Mouse (Mus musculus): ENCODE results near the gene Slc30a7. TPM values are rescaled to one million over a fixed set of nuclear protein-coding genes. Genes with fewer than 3 reads are reported as not detected.

Gene Slc30a7
- polyA plus RNA-seq, 1 experiment: 7.8 TPM

- TF ChIP-seq CTCF (IDR thresholded peaks at IDR 0.05; ENCODE audit: extremely low read depth, insufficient read depth, insufficient read length, insufficient replicate concordance): no peak
- TF ChIP-seq POLR2A (IDR thresholded peaks at IDR 0.05; ENCODE audit: low read depth, low read length): no peak
- Histone ChIP-seq H3K27ac (ENCODE audit: insufficient read depth, low read length) (no peak overlapping the region), H3K27me3 (ENCODE audit: control insufficient read depth, insufficient read depth, low read length) (no peaks in the 10 kb centered on the region), H3K4me3 (ENCODE audit: extremely low read depth, insufficient read depth, insufficient read length) (no peak overlapping the region), H3K36me3 (ENCODE audit: control insufficient read depth, insufficient read depth, low read length) (peaks cover 3% of the 10 kb centered on the region; the same call in 1 of the 2 replicates), H3K4me1 (ENCODE audit: control insufficient read depth, insufficient read depth, insufficient read length) (no peaks in the 10 kb centered on the region)
- DNase-seq (ENCODE audit: low read depth in 1 of 2, low spot score in 2 of 2): no peak
- 22% methylated on average over 11 of the region's 11 CpGs for WGBS
Measured at GRCm38 (mm10) chr3:116030152-116030788, 23.1 kb upstream of the Slc30a7 start.

- Histone ChIP-seq H3K4me3 (ENCODE audit: extremely low read depth, insufficient read depth, insufficient read length) (no peak overlapping the region), H3K27me3 (ENCODE audit: control insufficient read depth, insufficient read depth, low read length) (no peaks in the 10 kb centered on the region), H3K36me3 (ENCODE audit: control insufficient read depth, insufficient read depth, low read length) (peaks cover 3% of the 10 kb centered on the region; the same call in 1 of the 2 replicates), H3K27ac (ENCODE audit: insufficient read depth, low read length) (no peak overlapping the region), H3K4me1 (ENCODE audit: control insufficient read depth, insufficient read depth, insufficient read length) (no peaks in the 10 kb centered on the region)
- DNase-seq (ENCODE audit: low read depth in 1 of 2, low spot score in 2 of 2): no peak
- 95% methylated on average over 20 of the region's 20 CpGs for WGBS
- no peak for TF ChIP-seq CTCF (IDR thresholded peaks at IDR 0.05; ENCODE audit: extremely low read depth, insufficient read depth, insufficient read length, insufficient replicate concordance)
- no peak for TF ChIP-seq POLR2A (IDR thresholded peaks at IDR 0.05; ENCODE audit: low read depth, low read length)
Measured at GRCm38 (mm10) chr3:116026996-116027395, 19.8 kb upstream of the Slc30a7 start.

- Histone ChIP-seq H3K27ac (ENCODE audit: insufficient read depth, low read length) (no peak overlapping the region), H3K27me3 (ENCODE audit: control insufficient read depth, insufficient read depth, low read length) (no peaks in the 10 kb centered on the region), H3K4me1 (ENCODE audit: control insufficient read depth, insufficient read depth, insufficient read length) (no peaks in the 10 kb centered on the region), H3K36me3 (ENCODE audit: control insufficient read depth, insufficient read depth, low read length) (peaks cover 3% of the 10 kb centered on the region; the same call in 1 of the 2 replicates), H3K4me3 (ENCODE audit: extremely low read depth, insufficient read depth, insufficient read length) (no peak overlapping the region)
- WGBS: 96% methylated on average over 10 of the region's 10 CpGs
- TF ChIP-seq POLR2A (IDR thresholded peaks at IDR 0.05; ENCODE audit: low read depth, low read length) (no peak), CTCF (IDR thresholded peaks at IDR 0.05; ENCODE audit: extremely low read depth, insufficient read depth, insufficient read length, insufficient replicate concordance) (no peak)
- DNase-seq (ENCODE audit: low read depth in 1 of 2, low spot score in 2 of 2): no peak
Measured at GRCm38 (mm10) chr3:116025701-116026100, 18.5 kb upstream of the Slc30a7 start.

DNA sequence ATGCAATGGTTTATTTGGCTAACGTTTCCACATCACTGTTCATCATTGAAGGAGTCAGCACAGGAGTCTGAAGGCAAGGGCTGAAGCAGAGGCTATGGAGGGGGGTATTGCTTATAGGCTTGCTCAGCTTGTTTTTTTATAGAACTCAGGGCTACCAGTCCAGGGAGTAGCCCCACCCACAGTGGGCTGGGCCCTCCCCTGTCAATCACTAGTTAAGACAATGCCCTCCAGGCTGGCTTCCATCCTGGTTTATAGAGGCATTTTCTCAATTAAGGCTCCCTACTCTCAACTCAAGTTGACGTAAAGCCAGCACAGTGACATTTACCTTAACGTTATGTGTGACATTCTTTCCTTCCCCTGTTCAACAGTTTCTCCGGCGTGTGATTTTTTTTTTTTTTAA lies 17.5 kb upstream of the Slc30a7 start:
- no peak overlapping the region for H3K27ac ChIP-seq (ENCODE audit: insufficient read depth, low read length)
- no peak overlapping the region for H3K4me3 ChIP-seq (ENCODE audit: extremely low read depth, insufficient read depth, insufficient read length)
- H3K4me1 ChIP-seq (ENCODE audit: control insufficient read depth, insufficient read depth, insufficient read length): no peaks in the 10 kb centered on the region
- 96% methylated on average over 5 of the region's 5 CpGs for WGBS
- H3K27me3 ChIP-seq (ENCODE audit: control insufficient read depth, insufficient read depth, low read length): no peaks in the 10 kb centered on the region
- no peak for TF ChIP-seq POLR2A (IDR thresholded peaks at IDR 0.05; ENCODE audit: low read depth, low read length)
- DNase-seq (ENCODE audit: low read depth in 1 of 2, low spot score in 2 of 2): no peak
- H3K36me3 ChIP-seq (ENCODE audit: control insufficient read depth, insufficient read depth, low read length): peaks cover 3% of the 10 kb centered on the region; the same call in 1 of the 2 replicates

GRCm38 (mm10) chr3:116024236-116024635 lies 17.0 kb upstream of the Slc30a7 start:
- H3K4me3 ChIP-seq (ENCODE audit: extremely low read depth, insufficient read depth, insufficient read length): no peak overlapping the region
- DNase-seq (ENCODE audit: low read depth in 1 of 2, low spot score in 2 of 2): no peak
- WGBS: 90% methylated on average over 12 of the region's 12 CpGs

DNA sequence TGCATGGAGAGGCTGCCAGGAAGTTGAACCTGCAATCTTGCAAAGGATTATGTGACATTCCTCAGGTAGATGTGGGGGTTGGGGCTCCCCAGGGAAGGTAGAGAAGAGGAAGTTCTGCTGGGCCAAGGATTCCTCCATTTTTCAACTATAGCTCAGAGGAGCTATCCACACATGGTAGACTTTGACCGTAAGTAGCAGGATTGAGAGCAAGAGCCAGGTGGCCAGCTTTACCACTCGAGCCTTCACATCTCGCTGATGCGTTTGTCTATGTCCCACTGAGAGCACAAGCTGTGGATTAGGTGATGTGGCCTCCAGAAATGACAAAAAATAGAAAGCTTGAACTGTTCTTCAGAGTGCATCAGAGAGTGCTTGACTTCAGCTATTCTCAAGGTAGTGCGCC lies 11.9 kb upstream of the Slc30a7 start:
- H3K4me1 ChIP-seq (ENCODE audit: control insufficient read depth, insufficient read depth, insufficient read length): no peaks in the 10 kb centered on the region
- no peak for TF ChIP-seq CTCF (IDR thresholded peaks at IDR 0.05; ENCODE audit: extremely low read depth, insufficient read depth, insufficient read length, insufficient replicate concordance)
- TF ChIP-seq POLR2A (IDR thresholded peaks at IDR 0.05; ENCODE audit: low read depth, low read length): no peak
- H3K27ac ChIP-seq (ENCODE audit: insufficient read depth, low read length): no peak overlapping the region
- WGBS: 95% methylated on average over 5 of the region's 5 CpGs
- no peaks in the 10 kb centered on the region for H3K36me3 ChIP-seq (ENCODE audit: control insufficient read depth, insufficient read depth, low read length)
- DNase-seq (ENCODE audit: low read depth in 1 of 2, low spot score in 2 of 2): no peak
- no peaks in the 10 kb centered on the region for H3K27me3 ChIP-seq (ENCODE audit: control insufficient read depth, insufficient read depth, low read length)
- no peak overlapping the region for H3K4me3 ChIP-seq (ENCODE audit: extremely low read depth, insufficient read depth, insufficient read length)

More at GRCm38 (mm10) chr3:116024236-116024635, 17.0 kb upstream of the Slc30a7 start:
- Histone ChIP-seq H3K27ac (ENCODE audit: insufficient read depth, low read length) (no peak overlapping the region), H3K27me3 (ENCODE audit: control insufficient read depth, insufficient read depth, low read length) (no peaks in the 10 kb centered on the region), H3K4me1 (ENCODE audit: control insufficient read depth, insufficient read depth, insufficient read length) (no peaks in the 10 kb centered on the region), H3K36me3 (ENCODE audit: control insufficient read depth, insufficient read depth, low read length) (peaks cover 3% of the 10 kb centered on the region; the same call in 1 of the 2 replicates)
- TF ChIP-seq POLR2A (IDR thresholded peaks at IDR 0.05; ENCODE audit: low read depth, low read length) (no peak), CTCF (IDR thresholded peaks at IDR 0.05; ENCODE audit: extremely low read depth, insufficient read depth, insufficient read length, insufficient replicate concordance) (no peak)

DNA sequence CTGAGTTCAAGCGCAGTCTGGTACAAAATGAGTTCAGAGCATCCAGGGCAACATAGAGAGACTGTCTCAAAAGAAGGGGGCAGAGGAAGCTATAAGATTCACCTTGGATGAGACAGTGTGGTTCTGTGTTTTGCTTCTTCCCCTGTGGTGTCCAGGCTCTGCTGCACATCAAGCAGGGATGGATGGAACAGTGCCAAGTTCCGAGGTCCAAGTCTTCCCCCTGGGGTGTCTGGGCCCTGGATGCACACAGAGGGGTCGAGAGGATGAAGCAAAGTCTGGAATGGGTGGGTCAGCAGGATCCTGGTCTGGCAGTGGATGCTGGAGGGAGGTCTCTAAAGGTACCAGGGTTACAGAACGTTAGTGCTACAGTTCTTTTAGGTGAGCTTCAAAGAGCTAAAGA lies 11.4 kb upstream of the Slc30a7 start:
- WGBS: 88% methylated on average over 4 of the region's 4 CpGs
- Histone ChIP-seq H3K4me3 (ENCODE audit: extremely low read depth, insufficient read depth, insufficient read length) (no peak overlapping the region), H3K36me3 (ENCODE audit: control insufficient read depth, insufficient read depth, low read length) (no peaks in the 10 kb centered on the region), H3K27ac (ENCODE audit: insufficient read depth, low read length) (no peak overlapping the region), H3K4me1 (ENCODE audit: control insufficient read depth, insufficient read depth, insufficient read length) (no peaks in the 10 kb centered on the region), H3K27me3 (ENCODE audit: control insufficient read depth, insufficient read depth, low read length) (no peaks in the 10 kb centered on the region)
- DNase-seq (ENCODE audit: low read depth in 1 of 2, low spot score in 2 of 2): no peak
- no peak for TF ChIP-seq CTCF (IDR thresholded peaks at IDR 0.05; ENCODE audit: extremely low read depth, insufficient read depth, insufficient read length, insufficient replicate concordance)
- no peak for TF ChIP-seq POLR2A (IDR thresholded peaks at IDR 0.05; ENCODE audit: low read depth, low read length)
